Mouse (Mus musculus) intestine, postnatal 0 days (tissue): ENCODE results near the gene Tnfrsf21. TPM values are rescaled to one million over a fixed set of nuclear protein-coding genes. Genes with fewer than 3 reads are reported as not detected.

Source experiments
- ATAC-seq: fragments of 200-750 bp; cut with Nextera tagmentation; 2 replicates; pipeline ENCODE4 v1.8.0; 2017; ENCODE audit warnings: mild to moderate bottlenecking, moderate TSS enrichment, moderate library complexity
- H3K27ac ChIP-seq: fragments of 300-500 bp; sonication (generic); 2 replicates; pipeline ENCODE4 v1.5.1; 2014; ENCODE audit warnings: mild to moderate bottlenecking, low read depth, low read length, moderate library complexity
- H3K27me3 ChIP-seq: fragments of 300-500 bp; sonication (generic); replicated peaks from 2 replicates; pipeline ENCODE4 v1.6.1; 2014; ENCODE audit warnings: low read length, mixed read lengths; ENCODE audit not compliant: control insufficient read depth, insufficient read depth
- H3K36me3 ChIP-seq: fragments of 300-500 bp; sonication (generic); 2 replicates; pipeline ENCODE4 v1.6.1; 2014; ENCODE audit warnings: mild to moderate bottlenecking, moderate library complexity; ENCODE audit not compliant: control insufficient read depth, insufficient read depth
- H3K4me1 ChIP-seq: fragments of 300-500 bp; sonication (generic); replicated peaks from 2 replicates; pipeline ENCODE4 v1.6.1; 2014; ENCODE audit warnings: antibody characterized with exemption, low read length, mixed read lengths; ENCODE audit not compliant: control insufficient read depth, insufficient read depth
- H3K4me2 ChIP-seq: fragments of 300-500 bp; sonication (generic); replicated peaks from 2 replicates; pipeline ENCODE4 v1.6.1; 2014; ENCODE audit warnings: low read depth, mild to moderate bottlenecking, moderate library complexity
- H3K4me3 ChIP-seq: fragments of 300-500 bp; sonication (generic); 2 replicates; pipeline ENCODE4 v1.5.1; 2014; ENCODE audit warnings: low read depth, low read length
- H3K9ac ChIP-seq: fragments of 300-500 bp; sonication (generic); 2 replicates; pipeline ENCODE4 v1.6.1; 2014; ENCODE audit warnings: mild to moderate bottlenecking, low read depth, low read length
- H3K9me3 ChIP-seq: fragments of 300-500 bp; sonication (generic); 2 replicates; pipeline ENCODE4 v1.6.1; 2016; ENCODE audit warnings: mixed run types; ENCODE audit not compliant: control insufficient read depth
- CTCF ChIP-seq: sonication (generic); IDR thresholded peaks from 2 replicates; pipeline ENCODE4 v1.5.1; 2016; ENCODE audit warnings: low read depth, mild to moderate bottlenecking, control low read depth, antibody characterized with exemption, moderate library complexity
- WGBS: fragments of 180-500 bp; shearing (Covaris S2); extraction: QIAGEN DNeasy Blood & Tissue Kit; methylation state at CpG from one replicate; pipeline ENCODE4 v1.1.7; 2014; 5-methylcytosine and 5-hydroxymethylcytosine counted together
- polyA plus RNA-seq: library from polyadenylated mRNA; unstranded; fragments of >200 nt; fragmentation: Nextera tagmentation; extraction: Ambion mirVana; gene quantifications from 2 replicates; pipeline ENCODE4 v1.2.1, GENCODE M21; 2015

Tnfrsf21 gene
- polyA plus RNA-seq, 1 experiment from 2014 or later, result 10.0 TPM

GRCm38 (mm10) chr17:43050619-43051018, 34.3 kb downstream of the Tnfrsf21 start:
- H3K27ac ChIP-seq, result no peak overlapping the region
- ATAC-seq, result no peak
- no peak overlapping the region for H3K4me2 ChIP-seq
- no peak for TF ChIP-seq CTCF
- H3K9ac ChIP-seq, result no peak overlapping the region
- H3K4me1 ChIP-seq, result no peaks in the 10 kb centered on the region
- no peak overlapping the region for H3K4me3 ChIP-seq
- H3K9me3 ChIP-seq, result no peaks in the 10 kb centered on the region
- 87% methylated on average over 2 of the region's 2 CpGs for WGBS
- H3K27me3 ChIP-seq, result no peaks in the 10 kb centered on the region
- no peaks in the 10 kb centered on the region for H3K36me3 ChIP-seq

- Histone ChIP-seq H3K27ac (no peak overlapping the region), H3K4me2 (no peak overlapping the region), H3K27me3 (no peaks in the 10 kb centered on the region), H3K4me1 (no peaks in the 10 kb centered on the region), H3K9me3 (no peaks in the 10 kb centered on the region), H3K36me3 (no peaks in the 10 kb centered on the region), H3K4me3 (no peak overlapping the region), H3K9ac (no peak overlapping the region)
- no peak for ATAC-seq
- TF ChIP-seq CTCF, result no peak
- WGBS, result 83% methylated on average over 1 of the region's 1 CpGs
Measured at GRCm38 (mm10) chr17:43052791-43053190, 36.4 kb downstream of the Tnfrsf21 start.

GRCm38 (mm10) chr17:43053943-43054342, 37.6 kb downstream of the Tnfrsf21 start:
- no peaks in the 10 kb centered on the region for H3K4me1 ChIP-seq
- no peak for ATAC-seq
- no peaks in the 10 kb centered on the region for H3K36me3 ChIP-seq
- no peaks in the 10 kb centered on the region for H3K27me3 ChIP-seq
- H3K4me3 ChIP-seq, result no peak overlapping the region
- H3K4me2 ChIP-seq, result no peak overlapping the region
- H3K27ac ChIP-seq, result no peak overlapping the region
- no peaks in the 10 kb centered on the region for H3K9me3 ChIP-seq
- WGBS, result 92% methylated on average over 10 of the region's 10 CpGs
- no peak for TF ChIP-seq CTCF
- no peak overlapping the region for H3K9ac ChIP-seq

- Histone ChIP-seq H3K27me3 (no peaks in the 10 kb centered on the region), H3K9me3 (no peaks in the 10 kb centered on the region), H3K4me3 (no peak overlapping the region), H3K4me2 (no peak overlapping the region), H3K9ac (no peak overlapping the region), H3K36me3 (no peaks in the 10 kb centered on the region), H3K4me1 (no peaks in the 10 kb centered on the region), H3K27ac (no peak overlapping the region)
- ATAC-seq, result no peak
- TF ChIP-seq CTCF, result no peak
- WGBS, result 59% methylated on average over 11 of the region's 11 CpGs
Measured at GRCm38 (mm10) chr17:43058277-43059025, 42.1 kb downstream of the Tnfrsf21 start.

GRCm38 (mm10) chr17:43064705-43065104, 48.4 kb downstream of the Tnfrsf21 start:
- ATAC-seq, result no peak
- no peaks in the 10 kb centered on the region for H3K36me3 ChIP-seq
- no peak overlapping the region for H3K9ac ChIP-seq
- no peak overlapping the region for H3K4me3 ChIP-seq
- no peak overlapping the region for H3K27ac ChIP-seq
- no peaks in the 10 kb centered on the region for H3K4me1 ChIP-seq
- H3K27me3 ChIP-seq, result no peaks in the 10 kb centered on the region
- no peak for TF ChIP-seq CTCF
- H3K9me3 ChIP-seq, result no peaks in the 10 kb centered on the region
- no peak overlapping the region for H3K4me2 ChIP-seq
- WGBS, result 89% methylated on average over 6 of the region's 6 CpGs

GRCm38 (mm10) chr17:43068846-43069553, 52.6 kb downstream of the Tnfrsf21 start:
- no peaks in the 10 kb centered on the region for H3K36me3 ChIP-seq
- peak overlapping the region; percentile 52 for H3K27ac ChIP-seq
- peak; percentile 85 for ATAC-seq
- no peak for TF ChIP-seq CTCF
- 50% methylated on average over 7 of the region's 7 CpGs for WGBS
- H3K9me3 ChIP-seq, result no peaks in the 10 kb centered on the region
- 0 out of 2 replicates have a peak overlapping the region, but pooled peaks have one; percentile 27 for H3K4me2 ChIP-seq
- no peaks in the 10 kb centered on the region for H3K27me3 ChIP-seq
- no peaks in the 10 kb centered on the region for H3K4me1 ChIP-seq
- H3K4me3 ChIP-seq, result no peak overlapping the region
- no peak overlapping the region for H3K9ac ChIP-seq
